Comparison of ENCODE assay signal across 8 mouse cellular contexts in the genomic region with DNA sequence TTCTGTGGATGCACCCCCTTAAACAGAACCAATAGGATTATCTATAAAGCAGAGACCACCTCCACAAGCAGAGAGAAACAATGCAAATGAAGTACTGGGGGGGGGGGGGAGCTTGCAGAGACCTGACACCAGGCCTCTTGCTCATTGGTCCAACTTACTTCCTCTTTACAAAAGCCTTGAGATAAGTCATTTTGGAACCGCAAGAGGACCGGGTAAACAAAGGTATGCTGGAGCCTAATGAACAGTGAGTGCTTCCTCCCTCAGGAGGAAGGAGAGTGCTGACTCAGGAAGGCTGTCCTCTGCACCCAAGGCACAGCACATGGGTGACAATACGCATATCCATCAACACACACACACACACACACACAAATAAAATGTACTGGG. TPM values are rescaled to one million over a fixed set of nuclear protein-coding genes. Genes with fewer than 3 reads are reported as not detected.
DNase-seq lines count a peak whose midpoint lies in the region; ATAC-seq lines count a peak whose summit lies in the region.

No protein-coding gene starts in this region.

- H3K27me3 ChIP-seq in hindbrain, embryonic 12.5 days: peaks cover 32% of the 10 kb centered on the region
- H3K27me3 ChIP-seq in hindbrain, embryonic 13.5 days: peaks cover 45% of the 10 kb centered on the region
- peaks cover 9% of the 10 kb centered on the region for H3K27me3 ChIP-seq in liver, embryonic 12.5 days (replicated peaks)

- H3K4me1 ChIP-seq in hindbrain, embryonic 12.5 days: peaks cover 15% of the 10 kb centered on the region
- peaks cover 33% of the 10 kb centered on the region for H3K4me1 ChIP-seq in hindbrain, embryonic 13.5 days (replicated peaks)
- peaks cover 58% of the 10 kb centered on the region for H3K4me1 ChIP-seq in liver, embryonic 12.5 days

- 23% methylated on average over 3 of the region's 3 CpGs for WGBS in hindbrain, embryonic 12.5 days
- WGBS in hindbrain, embryonic 13.5 days: 30% methylated on average over 3 of the region's 3 CpGs
- 2% methylated on average over 3 of the region's 3 CpGs for WGBS in liver, embryonic 12.5 days (ENCODE audit: insufficient replicate concordance)

- no peak overlapping the region for H3K4me3 ChIP-seq in hindbrain, embryonic 12.5 days
- H3K4me3 ChIP-seq in hindbrain, embryonic 13.5 days: no peak overlapping the region
- peak overlapping the region; percentile 78 for H3K4me3 ChIP-seq in liver, embryonic 12.5 days

- H3K4me2 ChIP-seq in hindbrain, embryonic 12.5 days (replicated peaks): no peak overlapping the region
- no peak overlapping the region; the same call in 1 of the 2 replicates for H3K4me2 ChIP-seq in hindbrain, embryonic 13.5 days
- peak overlapping the region; percentile 91 for H3K4me2 ChIP-seq in liver, embryonic 12.5 days

- no peaks in the 10 kb centered on the region; the same call in 1 of the 2 replicates for H3K9me3 ChIP-seq in hindbrain, embryonic 12.5 days (replicated peaks)
- H3K9me3 ChIP-seq in hindbrain, embryonic 13.5 days: no peaks in the 10 kb centered on the region
- H3K9me3 ChIP-seq in liver, embryonic 12.5 days (replicated peaks): no peaks in the 10 kb centered on the region

- H3K36me3 ChIP-seq in hindbrain, embryonic 12.5 days: peaks cover 10% of the 10 kb centered on the region; the same call in 1 of the 2 replicates
- H3K36me3 ChIP-seq in hindbrain, embryonic 13.5 days: peaks cover 15% of the 10 kb centered on the region
- peaks cover 9% of the 10 kb centered on the region for H3K36me3 ChIP-seq in liver, embryonic 12.5 days

- DNase-seq in B cell, adult 2 months: peak; percentile 39 to 54
- DNase-seq in adrenal gland, adult 2 months: no peak
- DNase-seq in layer of hippocampus, postnatal 36 days: no peak
- DNase-seq in layer of hippocampus, adult 18-20 months (ENCODE audit: low spot score in 2 of 2): no peak

- ATAC-seq in hindbrain, embryonic 12.5 days (ENCODE audit: low FRiP score): no peak
- no peak for ATAC-seq in hindbrain, embryonic 13.5 days (ENCODE audit: low FRiP score)
- peak; percentile 40 for ATAC-seq in activated CD4-positive, CD25-positive, alpha-beta regulatory T cell, adult 4 months
- ATAC-seq in liver, embryonic 12.5 days: no peak

- 0 out of 2 replicates have a peak overlapping the region, but pooled peaks have one; percentile 23 for H3K27ac ChIP-seq in hindbrain, embryonic 12.5 days
- H3K27ac ChIP-seq in hindbrain, embryonic 13.5 days: no peak overlapping the region
- H3K27ac ChIP-seq in liver, embryonic 12.5 days: peak overlapping the region; percentile 78

- no peak overlapping the region for H3K9ac ChIP-seq in hindbrain, embryonic 12.5 days
- no peak overlapping the region for H3K9ac ChIP-seq in hindbrain, embryonic 13.5 days
- H3K9ac ChIP-seq in liver, embryonic 12.5 days: peak overlapping the region; percentile 78

RNA-seq across cellular contexts. Expression of a gene that starts 0.4 kb away (rescaled TPM):
- 0.43 and 0.59 TPM in 2 replicates for polyA plus RNA-seq in hindbrain, embryonic 12.5 days (2016; fragmentation: Nextera tagmentation; extraction: Ambion mirVana)
- polyA plus RNA-seq in hindbrain, embryonic 13.5 days (2015; fragmentation: Nextera tagmentation; extraction: Ambion mirVana): not detected in 2 replicates
- 1 to 10 TPM; 1.4 to 3.3 TPM for polyA plus RNA-seq in activated CD4-positive, CD25-positive, alpha-beta regulatory T cell, adult 4 months (2017; shearing (Covaris generic))
- not detected in 2 replicates for polyA plus RNA-seq in liver, embryonic 12.5 days (2016; fragmentation: Nextera tagmentation; extraction: Ambion mirVana)
- total RNA-seq in adrenal gland, adult 2 months (2021): 1 to 10 TPM in 1 of 2 experiments, not detected in 1; 6.3 TPM
- polyA plus RNA-seq in adrenal gland, adult 2 months (2012; rRNA removed): 0.28 TPM in 2 replicates
- total RNA-seq in layer of hippocampus, postnatal 36 days (2021): not detected
- not detected for total RNA-seq in layer of hippocampus, adult 18-20 months (2021)

RNA-seq across cellular contexts. Expression of a gene that starts 1.8 kb away (rescaled TPM):
- polyA plus RNA-seq in hindbrain, embryonic 12.5 days (2016; fragmentation: Nextera tagmentation; extraction: Ambion mirVana): 72.4 and 76.2 TPM in 2 replicates
- polyA plus RNA-seq in hindbrain, embryonic 13.5 days (2015; fragmentation: Nextera tagmentation; extraction: Ambion mirVana): 61.8 and 62.5 TPM in 2 replicates
- 10 to 100 TPM; 48.9 to 66.0 TPM for polyA plus RNA-seq in activated CD4-positive, CD25-positive, alpha-beta regulatory T cell, adult 4 months (2017; shearing (Covaris generic))
- polyA plus RNA-seq in liver, embryonic 12.5 days (2016; fragmentation: Nextera tagmentation; extraction: Ambion mirVana): 32.1 and 36.1 TPM in 2 replicates
- 10 to 100 TPM; 11.3 to 22.5 TPM for total RNA-seq in adrenal gland, adult 2 months (2021)
- polyA plus RNA-seq in adrenal gland, adult 2 months (2012; rRNA removed): 60.8 and 74.5 TPM in 2 replicates
- total RNA-seq in layer of hippocampus, postnatal 36 days (2021): 10 to 100 TPM; 36.2 to 37.3 TPM
- total RNA-seq in layer of hippocampus, adult 18-20 months (2021): 10 to 100 TPM; 25.8 to 28.2 TPM

RNA-seq across cellular contexts. Expression of a gene that starts 20.1 kb away (rescaled TPM):
- polyA plus RNA-seq in hindbrain, embryonic 12.5 days (2016; fragmentation: Nextera tagmentation; extraction: Ambion mirVana): 8.7 and 8.9 TPM in 2 replicates
- 5.4 and 6.0 TPM in 2 replicates for polyA plus RNA-seq in hindbrain, embryonic 13.5 days (2015; fragmentation: Nextera tagmentation; extraction: Ambion mirVana)
- 1 to 10 TPM in 1 of 2 experiments, under 1 TPM in 1; 0.94 to 1.3 TPM for polyA plus RNA-seq in activated CD4-positive, CD25-positive, alpha-beta regulatory T cell, adult 4 months (2017; shearing (Covaris generic))
- polyA plus RNA-seq in liver, embryonic 12.5 days (2016; fragmentation: Nextera tagmentation; extraction: Ambion mirVana): 5.7 TPM in 2 replicates
- 10 to 100 TPM; 70.3 to 94.7 TPM for total RNA-seq in adrenal gland, adult 2 months (2021)
- 253 and 263 TPM in 2 replicates for polyA plus RNA-seq in adrenal gland, adult 2 months (2012; rRNA removed)
- total RNA-seq in layer of hippocampus, postnatal 36 days (2021): 10 to 100 TPM; 52.8 to 59.6 TPM
- 10 to 100 TPM; 43.9 to 47.5 TPM for total RNA-seq in layer of hippocampus, adult 18-20 months (2021)

Comparison
In these comparisons a context has a peak if more than half of its experiments do, and no peak if none do; other contexts are left out.
1. DNase-seq: peak in B cell, adult 2 months (2 of 2); none in adrenal gland, adult 2 months (single experiment), layer of hippocampus, postnatal 36 days (0 of 2) and layer of hippocampus, adult 18-20 months (0 of 2).
2. RNA of a gene that starts 20.1 kb away (polyA plus RNA-seq): 253 to 263 TPM in adrenal gland, adult 2 months; 8.7 to 8.9 TPM in hindbrain, embryonic 12.5 days, 5.7 TPM in liver, embryonic 12.5 days, 5.4 to 6.0 TPM in hindbrain, embryonic 13.5 days and 0.94 to 1.3 TPM in activated CD4-positive, CD25-positive, alpha-beta regulatory T cell, adult 4 months; every median in the first group is over 10 times any median in the second.